Mouse (Mus musculus): ENCODE measurements around the gene Lhfpl4. TPM values are rescaled to one million over a fixed set of nuclear protein-coding genes. Genes with fewer than 3 reads are reported as not detected.

Gene Lhfpl4
- polyA plus RNA-seq, 1 experiment: 0.09 TPM

DNA sequence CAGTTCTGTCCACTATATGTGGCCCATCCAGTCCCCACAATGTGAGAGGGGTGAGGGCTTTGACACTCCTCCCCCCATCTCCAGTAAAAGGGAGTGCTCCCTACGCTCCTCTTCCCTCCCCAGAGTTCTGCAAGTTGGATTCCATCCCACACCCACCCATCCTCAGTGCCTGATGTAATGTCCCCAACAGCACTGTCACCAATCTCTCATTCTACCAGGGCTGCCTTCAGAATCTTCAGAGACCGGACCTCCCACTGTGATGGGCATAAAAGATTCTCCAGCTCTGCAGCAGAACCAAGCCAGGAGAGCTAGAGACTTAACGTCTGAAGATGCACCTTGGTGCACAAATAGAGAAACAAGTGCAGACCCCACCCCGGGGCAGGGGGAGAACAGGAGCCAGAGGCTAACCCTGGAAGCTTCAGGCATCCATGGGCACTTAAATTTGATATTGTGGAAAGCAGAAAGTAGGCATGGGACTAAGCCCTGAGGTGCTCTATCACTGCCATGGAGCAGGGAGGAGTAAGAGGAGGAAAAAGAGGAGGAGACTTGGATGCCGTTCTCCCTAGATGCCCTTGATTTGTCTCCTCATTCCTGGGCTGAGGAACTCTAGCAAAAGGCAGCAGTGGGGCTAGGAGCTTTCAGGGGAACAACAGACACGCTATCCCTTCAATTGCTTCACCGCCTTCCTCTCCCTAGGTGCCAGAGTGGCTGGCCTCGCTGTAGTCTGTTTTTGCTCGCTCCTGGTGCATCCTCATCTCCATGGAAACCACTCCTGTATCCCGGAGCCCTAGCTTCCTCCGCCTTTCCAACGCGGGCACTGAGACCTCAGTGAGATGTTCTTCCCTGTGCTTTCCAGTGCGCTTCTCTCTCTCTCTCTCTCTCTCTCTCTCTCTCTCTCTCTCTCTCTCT, 16.6 kb downstream of the Lhfpl4 start:
- DNase-seq: no peak
- 22% methylated on average over 14 of the region's 14 CpGs for WGBS
- Histone ChIP-seq H3K4me1 (ENCODE audit: control insufficient read depth, insufficient read depth, low read length) (no peaks in the 10 kb centered on the region), H3K36me3 (ENCODE audit: control insufficient read depth, insufficient read depth, low read length) (no peaks in the 10 kb centered on the region), H3K27me3 (replicated peaks; ENCODE audit: control insufficient read depth, insufficient read depth, low read length) (no peaks in the 10 kb centered on the region), H3K27ac (ENCODE audit: insufficient read depth, low read depth, low read length) (no peak overlapping the region), H3K4me3 (ENCODE audit: insufficient read depth, low read depth, low read length) (no peak overlapping the region)
- TF ChIP-seq CTCF (conservative IDR thresholded peaks at IDR 0.05; ENCODE audit: insufficient read depth, insufficient read length, low read depth, low read length) (no peak), POLR2A (IDR thresholded peaks at IDR 0.05; ENCODE audit: low read depth, low read length) (no peak)

- Histone ChIP-seq H3K27me3 (replicated peaks; ENCODE audit: control insufficient read depth, insufficient read depth, low read length) (no peaks in the 10 kb centered on the region), H3K27ac (ENCODE audit: insufficient read depth, low read depth, low read length) (no peak overlapping the region), H3K4me3 (ENCODE audit: insufficient read depth, low read depth, low read length) (no peak overlapping the region), H3K36me3 (ENCODE audit: control insufficient read depth, insufficient read depth, low read length) (no peaks in the 10 kb centered on the region), H3K4me1 (ENCODE audit: control insufficient read depth, insufficient read depth, low read length) (no peaks in the 10 kb centered on the region)
- WGBS: 80% methylated on average over 8 of the region's 8 CpGs
- DNase-seq: no peak
- TF ChIP-seq CTCF (conservative IDR thresholded peaks at IDR 0.05; ENCODE audit: insufficient read depth, insufficient read length, low read depth, low read length) (no peak), POLR2A (IDR thresholded peaks at IDR 0.05; ENCODE audit: low read depth, low read length) (no peak)
These were observed 18.6 kb downstream of the Lhfpl4 start for GRCm38 (mm10) chr6:113176613-113177012.

GRCm38 (mm10) chr6:113175469-113175868, 19.7 kb downstream of the Lhfpl4 start:
- Histone ChIP-seq H3K4me1 (ENCODE audit: control insufficient read depth, insufficient read depth, low read length) (no peaks in the 10 kb centered on the region), H3K27ac (ENCODE audit: insufficient read depth, low read depth, low read length) (no peak overlapping the region), H3K36me3 (ENCODE audit: control insufficient read depth, insufficient read depth, low read length) (no peaks in the 10 kb centered on the region), H3K27me3 (replicated peaks; ENCODE audit: control insufficient read depth, insufficient read depth, low read length) (no peaks in the 10 kb centered on the region), H3K4me3 (ENCODE audit: insufficient read depth, low read depth, low read length) (no peak overlapping the region)
- 88% methylated on average over 3 of the region's 3 CpGs for WGBS
- TF ChIP-seq POLR2A (IDR thresholded peaks at IDR 0.05; ENCODE audit: low read depth, low read length) (no peak), CTCF (conservative IDR thresholded peaks at IDR 0.05; ENCODE audit: insufficient read depth, insufficient read length, low read depth, low read length) (no peak)
- no peak for DNase-seq

- no peak overlapping the region for H3K27ac ChIP-seq (ENCODE audit: insufficient read depth, low read depth, low read length)
- no peak for TF ChIP-seq POLR2A (IDR thresholded peaks at IDR 0.05; ENCODE audit: low read depth, low read length)
- TF ChIP-seq CTCF (conservative IDR thresholded peaks at IDR 0.05; ENCODE audit: insufficient read depth, insufficient read length, low read depth, low read length): peak; percentile 77
- H3K36me3 ChIP-seq (ENCODE audit: control insufficient read depth, insufficient read depth, low read length): no peaks in the 10 kb centered on the region
- no peaks in the 10 kb centered on the region for H3K4me1 ChIP-seq (ENCODE audit: control insufficient read depth, insufficient read depth, low read length)
- WGBS: 90% methylated on average over 1 of the region's 1 CpGs
- DNase-seq: peak; percentile 60
- H3K4me3 ChIP-seq (ENCODE audit: insufficient read depth, low read depth, low read length): no peak overlapping the region
- no peaks in the 10 kb centered on the region for H3K27me3 ChIP-seq (replicated peaks; ENCODE audit: control insufficient read depth, insufficient read depth, low read length)
These were observed 22.6 kb downstream of the Lhfpl4 start for GRCm38 (mm10) chr6:113172568-113172967.

DNA sequence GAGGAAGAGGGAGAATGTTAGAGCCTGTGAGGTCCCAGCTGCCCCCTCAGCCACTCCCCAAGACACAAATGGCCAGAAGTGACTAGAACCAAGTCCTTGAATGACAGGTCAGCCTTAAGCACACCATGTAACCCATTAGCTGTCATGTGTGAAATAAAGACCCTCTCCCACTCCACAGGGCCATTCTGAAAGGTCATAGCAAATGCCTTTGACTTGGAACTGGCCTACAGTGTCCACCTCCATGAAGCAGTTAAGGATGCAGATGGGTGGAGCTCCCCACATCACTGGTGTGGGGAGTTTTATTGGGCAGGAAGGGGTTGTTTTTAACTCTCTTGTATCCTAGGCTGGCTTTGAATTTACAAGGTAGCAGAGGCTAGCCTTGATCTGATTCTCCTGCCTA, 23.2 kb downstream of the Lhfpl4 start:
- no peak for DNase-seq
- Histone ChIP-seq H3K36me3 (ENCODE audit: control insufficient read depth, insufficient read depth, low read length) (no peaks in the 10 kb centered on the region), H3K27me3 (replicated peaks; ENCODE audit: control insufficient read depth, insufficient read depth, low read length) (no peaks in the 10 kb centered on the region), H3K27ac (ENCODE audit: insufficient read depth, low read depth, low read length) (no peak overlapping the region), H3K4me3 (ENCODE audit: insufficient read depth, low read depth, low read length) (no peak overlapping the region), H3K4me1 (ENCODE audit: control insufficient read depth, insufficient read depth, low read length) (no peaks in the 10 kb centered on the region)
- TF ChIP-seq CTCF (conservative IDR thresholded peaks at IDR 0.05; ENCODE audit: insufficient read depth, insufficient read length, low read depth, low read length) (no peak), POLR2A (IDR thresholded peaks at IDR 0.05; ENCODE audit: low read depth, low read length) (no peak)

- Histone ChIP-seq H3K4me1 (ENCODE audit: control insufficient read depth, insufficient read depth, low read length) (no peaks in the 10 kb centered on the region), H3K36me3 (ENCODE audit: control insufficient read depth, insufficient read depth, low read length) (no peaks in the 10 kb centered on the region), H3K4me3 (ENCODE audit: insufficient read depth, low read depth, low read length) (no peak overlapping the region), H3K27me3 (replicated peaks; ENCODE audit: control insufficient read depth, insufficient read depth, low read length) (no peaks in the 10 kb centered on the region), H3K27ac (ENCODE audit: insufficient read depth, low read depth, low read length) (no peak overlapping the region)
- TF ChIP-seq POLR2A (IDR thresholded peaks at IDR 0.05; ENCODE audit: low read depth, low read length) (no peak), CTCF (conservative IDR thresholded peaks at IDR 0.05; ENCODE audit: insufficient read depth, insufficient read length, low read depth, low read length) (no peak)
- DNase-seq: no peak
- 92% methylated on average over 8 of the region's 8 CpGs for WGBS
These were observed 24.5 kb downstream of the Lhfpl4 start for GRCm38 (mm10) chr6:113170651-113171050.

- Histone ChIP-seq H3K36me3 (ENCODE audit: control insufficient read depth, insufficient read depth, low read length) (no peaks in the 10 kb centered on the region), H3K27ac (ENCODE audit: insufficient read depth, low read depth, low read length) (no peak overlapping the region), H3K4me3 (ENCODE audit: insufficient read depth, low read depth, low read length) (no peak overlapping the region), H3K27me3 (replicated peaks; ENCODE audit: control insufficient read depth, insufficient read depth, low read length) (no peaks in the 10 kb centered on the region), H3K4me1 (ENCODE audit: control insufficient read depth, insufficient read depth, low read length) (no peaks in the 10 kb centered on the region)
- no peak for TF ChIP-seq CTCF (conservative IDR thresholded peaks at IDR 0.05; ENCODE audit: insufficient read depth, insufficient read length, low read depth, low read length)
- TF ChIP-seq POLR2A (IDR thresholded peaks at IDR 0.05; ENCODE audit: low read depth, low read length): no peak
- DNase-seq: no peak
- WGBS: 54% methylated on average over 3 of the region's 3 CpGs
These were observed 25.3 kb downstream of the Lhfpl4 start for GRCm38 (mm10) chr6:113169852-113170251.
